Mouse (Mus musculus): ENCODE results near the gene Hebp1. TPM values are rescaled to one million over a fixed set of nuclear protein-coding genes. Genes with fewer than 3 reads are reported as not detected.
A peak's percentile ranks its signal among the peaks of the same experiment; 100 is the strongest.

Gene Hebp1
- total and polyA plus RNA-seq, 2 experiments, result 317 to 334 TPM

DNA sequence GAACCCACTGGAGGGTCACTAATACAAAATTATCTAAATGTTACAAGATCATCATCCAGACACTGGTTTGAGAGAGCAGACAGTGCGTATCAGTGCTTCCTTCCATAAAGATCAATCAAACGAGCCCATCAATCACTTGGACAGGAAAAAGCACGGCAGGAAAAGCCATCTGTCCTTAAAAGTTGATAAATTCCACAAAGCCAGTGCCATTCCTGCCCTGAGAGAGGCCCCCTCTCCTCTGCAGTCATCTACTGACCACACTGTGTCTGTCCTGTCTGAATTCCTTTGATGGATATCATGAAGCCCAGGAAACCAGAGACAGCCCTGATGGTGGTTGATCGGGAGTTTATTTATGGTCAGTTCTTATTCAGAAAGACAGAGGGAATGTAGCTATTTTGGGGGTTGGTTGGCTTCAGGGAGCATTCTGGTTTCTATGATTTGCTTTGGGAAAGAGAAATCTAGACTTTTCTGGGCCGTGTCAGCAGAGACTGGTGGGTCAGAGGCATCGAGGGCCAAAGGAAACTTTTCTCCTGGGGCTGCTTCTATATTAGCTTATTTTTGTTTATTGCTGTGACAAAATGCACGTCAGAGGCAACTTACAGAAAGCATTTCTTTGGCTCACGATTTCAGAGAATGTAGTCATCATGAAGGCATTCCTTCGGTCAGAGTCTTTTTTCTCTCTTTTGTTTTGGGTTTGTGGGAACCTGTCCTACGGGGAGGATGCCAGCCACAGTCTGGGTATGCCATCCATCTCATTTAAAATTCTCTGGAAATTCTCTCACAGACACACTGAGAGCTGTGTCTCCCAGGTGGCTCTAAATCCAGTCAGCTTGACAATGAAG lies 10.5 kb downstream of the Hebp1 start:
- no peak overlapping the region for H3K4me3 ChIP-seq (ENCODE audit: insufficient read depth, low read depth, low read length)
- H3K36me3 ChIP-seq (ENCODE audit: control insufficient read depth, insufficient read depth, low read length), result no peaks in the 10 kb centered on the region
- no peak for DNase-seq (ENCODE audit: extremely low read depth, low read depth, low spot score)
- TF ChIP-seq POLR2A (IDR thresholded peaks at IDR 0.05; ENCODE audit: extremely low read depth, insufficient read depth, low read length), result no peak
- no peak for TF ChIP-seq CTCF (IDR thresholded peaks at IDR 0.05; ENCODE audit: low read depth, low read length)
- no peaks in the 10 kb centered on the region; the same call in 1 of the 2 replicates for H3K27me3 ChIP-seq (ENCODE audit: control insufficient read depth, insufficient read depth, low read length)
- H3K4me1 ChIP-seq (ENCODE audit: control insufficient read depth, insufficient read depth, low read length), result peaks cover 2% of the 10 kb centered on the region; the same call in 1 of the 2 replicates
- H3K79me2 ChIP-seq (ENCODE audit: control insufficient read depth, insufficient read depth, low read length), result no peaks in the 10 kb centered on the region
- WGBS, result 76% methylated on average over 10 of the region's 10 CpGs
- no peak overlapping the region for H3K27ac ChIP-seq (replicated peaks; ENCODE audit: insufficient read depth, low read depth, low read length)
- no peak overlapping the region for H3K9ac ChIP-seq (ENCODE audit: low read depth, low read length)

DNA sequence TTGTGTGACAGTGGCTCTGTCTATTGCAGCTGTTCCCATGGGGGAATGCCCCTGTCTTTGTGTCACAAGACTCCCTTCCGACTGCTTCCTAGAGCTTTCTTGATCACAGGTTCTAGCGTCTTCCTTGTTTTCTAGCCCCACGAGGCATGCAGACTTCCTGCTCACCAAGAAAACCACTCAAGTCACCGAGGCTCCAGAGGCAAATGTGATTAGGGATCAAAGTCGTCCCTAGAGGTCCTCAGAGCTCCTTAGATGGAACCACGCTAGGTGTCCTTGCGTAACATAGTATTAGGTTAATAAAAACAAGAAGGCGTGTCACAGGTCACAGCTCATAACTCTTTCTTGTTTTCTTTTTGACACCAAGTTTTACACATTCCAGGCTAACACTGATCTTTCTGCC lies 13.9 kb downstream of the Hebp1 start:
- H3K27me3 ChIP-seq (ENCODE audit: control insufficient read depth, insufficient read depth, low read length), result peaks cover 2% of the 10 kb centered on the region
- no peak overlapping the region for H3K9ac ChIP-seq (ENCODE audit: low read depth, low read length)
- no peaks in the 10 kb centered on the region for H3K36me3 ChIP-seq (ENCODE audit: control insufficient read depth, insufficient read depth, low read length)
- H3K27ac ChIP-seq (replicated peaks; ENCODE audit: insufficient read depth, low read depth, low read length), result no peak overlapping the region
- TF ChIP-seq POLR2A (IDR thresholded peaks at IDR 0.05; ENCODE audit: extremely low read depth, insufficient read depth, low read length) (no peak), CTCF (IDR thresholded peaks at IDR 0.05; ENCODE audit: low read depth, low read length) (peak; percentile 36; the same call in 1 of the 2 replicates)
- H3K4me3 ChIP-seq (ENCODE audit: insufficient read depth, low read depth, low read length), result no peak overlapping the region
- no peaks in the 10 kb centered on the region for H3K79me2 ChIP-seq (ENCODE audit: control insufficient read depth, insufficient read depth, low read length)
- peak; percentile 79 for DNase-seq (ENCODE audit: extremely low read depth, low read depth, low spot score)
- WGBS, result 25% methylated on average over 8 of the region's 8 CpGs
- peaks cover 2% of the 10 kb centered on the region; the same call in 1 of the 2 replicates for H3K4me1 ChIP-seq (ENCODE audit: control insufficient read depth, insufficient read depth, low read length)

DNA sequence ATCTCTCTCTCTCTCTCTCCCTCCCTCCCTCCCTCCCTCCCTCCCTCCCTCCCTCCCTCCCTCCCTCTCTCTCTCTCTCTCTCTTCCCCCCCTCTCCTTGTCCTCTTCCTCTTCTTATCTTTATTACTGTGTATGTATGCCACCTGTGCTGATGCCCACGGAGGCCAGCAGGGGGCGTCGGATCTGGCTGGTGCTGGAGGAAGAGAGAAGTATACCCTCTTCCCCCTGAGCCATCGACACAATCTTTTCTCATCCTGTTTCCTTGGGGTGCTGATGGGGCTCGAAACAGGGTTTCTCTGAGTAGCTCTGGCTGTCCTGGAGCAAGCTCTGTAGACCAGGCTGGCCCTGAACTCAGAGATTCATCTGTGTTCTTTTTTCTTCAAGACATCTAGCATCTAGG lies 14.9 kb downstream of the Hebp1 start:
- WGBS, result 56% methylated on average over 4 of the region's 5 CpGs
- H3K4me1 ChIP-seq (ENCODE audit: control insufficient read depth, insufficient read depth, low read length), result peaks cover 2% of the 10 kb centered on the region; the same call in 1 of the 2 replicates
- peaks cover 2% of the 10 kb centered on the region for H3K27me3 ChIP-seq (ENCODE audit: control insufficient read depth, insufficient read depth, low read length)
- DNase-seq (ENCODE audit: extremely low read depth, low read depth, low spot score), result no peak
- H3K36me3 ChIP-seq (ENCODE audit: control insufficient read depth, insufficient read depth, low read length), result no peaks in the 10 kb centered on the region
- TF ChIP-seq POLR2A (IDR thresholded peaks at IDR 0.05; ENCODE audit: extremely low read depth, insufficient read depth, low read length) (no peak), CTCF (IDR thresholded peaks at IDR 0.05; ENCODE audit: low read depth, low read length) (peak; percentile 40; the same call in 1 of the 2 replicates)
- no peaks in the 10 kb centered on the region for H3K79me2 ChIP-seq (ENCODE audit: control insufficient read depth, insufficient read depth, low read length)
- H3K9ac ChIP-seq (ENCODE audit: low read depth, low read length), result no peak overlapping the region
- H3K4me3 ChIP-seq (ENCODE audit: insufficient read depth, low read depth, low read length), result no peak overlapping the region
- H3K27ac ChIP-seq (replicated peaks; ENCODE audit: insufficient read depth, low read depth, low read length), result no peak overlapping the region

GRCm38 (mm10) chr6:135178599-135178998 lies 19.2 kb downstream of the Hebp1 start:
- H3K4me3 ChIP-seq (ENCODE audit: insufficient read depth, low read depth, low read length), result no peak overlapping the region
- WGBS, result 65% methylated on average over 3 of the region's 3 CpGs
- DNase-seq (ENCODE audit: extremely low read depth, low read depth, low spot score), result no peak
- no peaks in the 10 kb centered on the region for H3K4me1 ChIP-seq (ENCODE audit: control insufficient read depth, insufficient read depth, low read length)
- no peak for TF ChIP-seq POLR2A (IDR thresholded peaks at IDR 0.05; ENCODE audit: extremely low read depth, insufficient read depth, low read length)
- no peak for TF ChIP-seq CTCF (IDR thresholded peaks at IDR 0.05; ENCODE audit: low read depth, low read length)
- no peak overlapping the region for H3K9ac ChIP-seq (ENCODE audit: low read depth, low read length)
- no peak overlapping the region for H3K27ac ChIP-seq (replicated peaks; ENCODE audit: insufficient read depth, low read depth, low read length)
- H3K79me2 ChIP-seq (ENCODE audit: control insufficient read depth, insufficient read depth, low read length), result no peaks in the 10 kb centered on the region
- H3K27me3 ChIP-seq (ENCODE audit: control insufficient read depth, insufficient read depth, low read length), result peaks cover 2% of the 10 kb centered on the region
- H3K36me3 ChIP-seq (ENCODE audit: control insufficient read depth, insufficient read depth, low read length), result no peaks in the 10 kb centered on the region

- Histone ChIP-seq H3K27ac (replicated peaks; ENCODE audit: insufficient read depth, low read depth, low read length) (no peak overlapping the region), H3K4me1 (ENCODE audit: control insufficient read depth, insufficient read depth, low read length) (no peaks in the 10 kb centered on the region), H3K27me3 (ENCODE audit: control insufficient read depth, insufficient read depth, low read length) (peaks cover 2% of the 10 kb centered on the region), H3K9ac (ENCODE audit: low read depth, low read length) (no peak overlapping the region), H3K4me3 (ENCODE audit: insufficient read depth, low read depth, low read length) (no peak overlapping the region), H3K36me3 (ENCODE audit: control insufficient read depth, insufficient read depth, low read length) (no peaks in the 10 kb centered on the region), H3K79me2 (ENCODE audit: control insufficient read depth, insufficient read depth, low read length) (no peaks in the 10 kb centered on the region)
- DNase-seq (ENCODE audit: extremely low read depth, low read depth, low spot score), result no peak
- TF ChIP-seq CTCF (IDR thresholded peaks at IDR 0.05; ENCODE audit: low read depth, low read length) (no peak), POLR2A (IDR thresholded peaks at IDR 0.05; ENCODE audit: extremely low read depth, insufficient read depth, low read length) (no peak)
Measured at GRCm38 (mm10) chr6:135177271-135177670, 20.6 kb downstream of the Hebp1 start.

- H3K36me3 ChIP-seq (ENCODE audit: control insufficient read depth, insufficient read depth, low read length), result no peaks in the 10 kb centered on the region
- H3K27ac ChIP-seq (replicated peaks; ENCODE audit: insufficient read depth, low read depth, low read length), result no peak overlapping the region
- no peak overlapping the region for H3K4me3 ChIP-seq (ENCODE audit: insufficient read depth, low read depth, low read length)
- no peak overlapping the region for H3K9ac ChIP-seq (ENCODE audit: low read depth, low read length)
- H3K79me2 ChIP-seq (ENCODE audit: control insufficient read depth, insufficient read depth, low read length), result no peaks in the 10 kb centered on the region
- no peaks in the 10 kb centered on the region for H3K4me1 ChIP-seq (ENCODE audit: control insufficient read depth, insufficient read depth, low read length)
- H3K27me3 ChIP-seq (ENCODE audit: control insufficient read depth, insufficient read depth, low read length), result no peaks in the 10 kb centered on the region; the same call in 1 of the 2 replicates
- DNase-seq (ENCODE audit: extremely low read depth, low read depth, low spot score), result no peak
- no peak for TF ChIP-seq POLR2A (IDR thresholded peaks at IDR 0.05; ENCODE audit: extremely low read depth, insufficient read depth, low read length)
- no peak for TF ChIP-seq CTCF (IDR thresholded peaks at IDR 0.05; ENCODE audit: low read depth, low read length)
- WGBS, result 100% methylated on average over 1 of the region's 1 CpGs
Measured at GRCm38 (mm10) chr6:135175014-135175413, 22.8 kb downstream of the Hebp1 start.
